ENCODE assay signal across 9 mouse cellular contexts in genomic region chr8:128551421-128552139, GRCm38 (mm10).
A peak's percentile ranks its signal among the peaks of the same experiment; 100 is the strongest.
DNase-seq lines count a peak whose midpoint lies in the region; TF ChIP-seq lines count a peak whose summit lies in the region.
"Had no signal": no experiment of that assay in that cellular context is flagged by ENCODE, and none has a peak within 500 bp of the region (broad histone marks: within the 10 kb centered on the region; RNA-seq: fewer than 3 reads in every experiment).

No protein-coding gene starts in this region.

- H3K27me3 ChIP-seq in E14TG2a.4 (ENCODE audit: insufficient read depth, low read length) = no peaks in the 10 kb centered on the region
- H3K27me3 ChIP-seq: limb, embryonic 15.5 days had no signal

- H3K27ac ChIP-seq in layer of hippocampus, adult 2 months = no peak overlapping the region
- H3K27ac ChIP-seq: limb, embryonic 15.5 days had no signal

- no peaks in the 10 kb centered on the region for H3K9me3 ChIP-seq in E14TG2a.4 (ENCODE audit: low read length)
- H3K9me3 ChIP-seq: limb, embryonic 15.5 days had no signal

- intact Hi-C loops in gastrocnemius, postnatal 36 days (cut with DNase I) = no loop called here

- H3K4me1 ChIP-seq in E14TG2a.4 (replicated peaks; ENCODE audit: low read depth, low read length) = no peaks in the 10 kb centered on the region
- H3K4me1 ChIP-seq: limb, embryonic 15.5 days had no signal

- no peaks in the 10 kb centered on the region for H3K36me3 ChIP-seq in E14TG2a.4 (ENCODE audit: insufficient read depth, low read length)
- H3K36me3 ChIP-seq: limb, embryonic 15.5 days had no signal

- DNase-seq in adrenal gland, adult 8-10 months = peak; percentile 37
- DNase-seq in embryo, embryonic 11 days = peak; percentile 77
- peak; percentile 46 to 66 for DNase-seq in gastrocnemius, postnatal 36 days
- peak; percentile 57 to 80 for DNase-seq in layer of hippocampus, adult 2 months (ENCODE audit: low spot score in 2 of 2)
- peak; percentile 78 for DNase-seq in lung, postnatal 14 days
- peak; percentile 74 to 80 for DNase-seq in right cerebral cortex, adult 2 months (ENCODE audit: low spot score in 2 of 2)
- DNase-seq in urinary bladder, postnatal 10 days (ENCODE audit: low spot score) = peak; percentile 18

- no peak overlapping the region for H3K4me3 ChIP-seq in E14TG2a.4 (replicated peaks; ENCODE audit: low read length)
- no peak overlapping the region for H3K4me3 ChIP-seq in layer of hippocampus, adult 2 months
- H3K4me3 ChIP-seq: limb, embryonic 15.5 days had no signal

- peak; percentile 96 for TF ChIP-seq CTCF in E14TG2a.4 (conservative IDR thresholded peaks at IDR 0.05; ENCODE audit: low read length)
- TF ChIP-seq CTCF in layer of hippocampus, adult 2 months (conservative IDR thresholded peaks at IDR 0.05) = peak; percentile 100; the same call in 1 of the 2 replicates

Comparison
In these comparisons a context has a peak if more than half of its experiments do, and no peak if none do; other contexts are left out.
1. DNase-seq: peak in every context shown above with its lines; median percentile 78 in lung, postnatal 14 days; 77 in embryo, embryonic 11 days; 77 in right cerebral cortex, adult 2 months; 68 in layer of hippocampus, adult 2 months; 56 in gastrocnemius, postnatal 36 days; 37 in adrenal gland, adult 8-10 months; 18 in urinary bladder, postnatal 10 days.